Mouse (Mus musculus): ENCODE data around the gene Gm2001. TPM values are rescaled to one million over a fixed set of nuclear protein-coding genes. Genes with fewer than 3 reads are reported as not detected.

Gm2001 gene
- under 1 TPM in 1 of 2 experiments, not detected in 1; 0.99 TPM for polyA plus RNA-seq (2017; shearing (Covaris generic))

GRCm38 (mm10) chr12:87842239-87842638 lies at the start of gene Gm2001:
TSS of gene Gm2001 (minus strand) at chr12:87842339.

GRCm38 (mm10) chr12:87873772-87874171 lies 31.6 kb upstream of the Gm2001 start, which contains the start of gene Gm2016:
TSS of gene Gm2016 (plus strand) at chr12:87874072.

DNA sequence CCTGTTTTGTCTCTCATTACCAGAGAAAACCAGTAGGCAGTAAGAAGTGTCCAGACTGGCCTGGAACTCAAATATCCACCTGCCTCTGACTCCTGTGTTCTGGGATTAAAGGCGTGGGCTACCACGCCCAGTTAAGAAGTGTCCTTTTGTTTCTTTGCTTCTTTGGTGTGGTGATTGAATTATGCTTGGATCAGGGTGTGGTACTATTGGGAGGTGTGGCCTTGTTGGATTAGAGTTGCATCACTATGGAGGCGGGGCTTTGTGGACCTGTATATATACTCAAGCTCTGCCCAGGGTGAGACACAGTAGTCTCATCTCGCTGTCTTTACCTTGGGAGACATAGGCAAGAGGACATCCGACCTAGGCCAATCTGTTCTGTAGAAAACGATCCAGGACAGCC lies 25.9 kb downstream of the Gm2001 start, which contains the start of gene BB287469:
TSS of gene BB287469 (plus strand) at position 301 of the 400 bp plus-strand sequence.

GRCm38 (mm10) chr12:87795212-87795611 lies 46.9 kb downstream of the Gm2001 start, which contains the start of gene Gm21936:
TSS of gene Gm21936 (plus strand) at chr12:87795512.

Other genes with a start within 250 kb of the Gm2001 start
- gene Oog1, start 239.7 kb downstream of the Gm2001 start, polyA plus RNA-seq (2017; shearing (Covaris generic)) = under 1 TPM in 1 of 2 experiments, not detected in 1; 0.71 TPM
- under 1 TPM in 1 of 2 experiments, not detected in 1; 0.66 TPM for gene Gm4027, start 223.5 kb downstream of the Gm2001 start, polyA plus RNA-seq (2017; shearing (Covaris generic))
- under 1 TPM in 1 of 2 experiments, not detected in 1; 0.99 TPM for gene Gm16381, start 197.7 kb downstream of the Gm2001 start, polyA plus RNA-seq (2017; shearing (Covaris generic))
- gene Gm21319, start 66.6 kb downstream of the Gm2001 start, polyA plus RNA-seq (2017; shearing (Covaris generic)) = under 1 TPM; 0.08 to 0.39 TPM
- gene Gm21936, start 46.8 kb downstream of the Gm2001 start, polyA plus RNA-seq (2017; shearing (Covaris generic)) = not detected
- gene BB287469, start 25.8 kb downstream of the Gm2001 start, polyA plus RNA-seq (2017; shearing (Covaris generic)) = 1 to 10 TPM in 1 of 2 experiments, not detected in 1; 1.4 TPM
- gene Gm2016, start 31.7 kb upstream of the Gm2001 start, polyA plus RNA-seq (2017; shearing (Covaris generic)) = under 1 TPM; 0.13 to 0.22 TPM
- not detected for gene Gm2022, start 53.0 kb upstream of the Gm2001 start, polyA plus RNA-seq (2017; shearing (Covaris generic))
- not detected for gene Gm2035, start 77.5 kb upstream of the Gm2001 start, polyA plus RNA-seq (2017; shearing (Covaris generic))
- gene Gm2042, start 111.7 kb upstream of the Gm2001 start, polyA plus RNA-seq (2017; shearing (Covaris generic)) = 1 to 10 TPM in 1 of 2 experiments, not detected in 1; 2.1 TPM
- gene Gm2075, start 169.5 kb upstream of the Gm2001 start, polyA plus RNA-seq (2017; shearing (Covaris generic)) = not detected
- gene Gm6803, start 176.4 kb upstream of the Gm2001 start, polyA plus RNA-seq (2017; shearing (Covaris generic)) = not detected
- gene Gm2056, start 184.7 kb upstream of the Gm2001 start, polyA plus RNA-seq (2017; shearing (Covaris generic)) = not detected
- not detected for gene Gm16368, start 241.4 kb upstream of the Gm2001 start, polyA plus RNA-seq (2017; shearing (Covaris generic))